Mouse (Mus musculus) urinary bladder, postnatal 36 days (tissue): ENCODE data around the gene Adamts7.

ENCODE experiments used
- DNase-seq, 2 experiments: peaks; one replicate each; pipeline ENCODE4 v3.0.0; 2022; ENCODE audit warnings: low spot score in 2 of 2, mixed read lengths in 1 of 2

The Adamts7 gene

GRCm38 (mm10) chr9:90233906-90234419 lies 71.1 kb downstream of the Adamts7 start:
- DNase-seq = no peak

- DNase-seq = no peak
These were observed 71.9 kb downstream of the Adamts7 start for GRCm38 (mm10) chr9:90234786-90235185.

- DNase-seq = no peak
These were observed 72.5 kb downstream of the Adamts7 start for GRCm38 (mm10) chr9:90235258-90235882.

GRCm38 (mm10) chr9:90236817-90237216 lies 73.9 kb downstream of the Adamts7 start:
- no peak for DNase-seq

- DNase-seq = no peak
These were observed 74.6 kb downstream of the Adamts7 start for GRCm38 (mm10) chr9:90237232-90238062.

- DNase-seq = no peak
These were observed 77.7 kb downstream of the Adamts7 start for GRCm38 (mm10) chr9:90240560-90240959.

GRCm38 (mm10) chr9:90241041-90241440 lies 78.2 kb downstream of the Adamts7 start:
- no peak for DNase-seq

GRCm38 (mm10) chr9:90241618-90242017 lies 78.7 kb downstream of the Adamts7 start:
- DNase-seq = no peak

GRCm38 (mm10) chr9:90242291-90242690 lies 79.4 kb downstream of the Adamts7 start:
- DNase-seq = no peak

- DNase-seq = no peak
These were observed 80.0 kb downstream of the Adamts7 start for GRCm38 (mm10) chr9:90242855-90243254.

GRCm38 (mm10) chr9:90244301-90245151 lies 81.7 kb downstream of the Adamts7 start:
- no peak for DNase-seq

- no peak for DNase-seq
These were observed 82.3 kb downstream of the Adamts7 start for GRCm38 (mm10) chr9:90245206-90245605.

GRCm38 (mm10) chr9:90245781-90246180 lies 82.9 kb downstream of the Adamts7 start:
- no peak for DNase-seq

- no peak for DNase-seq
These were observed 84.4 kb downstream of the Adamts7 start for GRCm38 (mm10) chr9:90247316-90247715.

GRCm38 (mm10) chr9:90248326-90248725 lies 85.5 kb downstream of the Adamts7 start:
- DNase-seq = no peak

- DNase-seq = no peak
These were observed 86.2 kb downstream of the Adamts7 start for GRCm38 (mm10) chr9:90249036-90249435.

- DNase-seq = no peak
These were observed 87.4 kb downstream of the Adamts7 start for GRCm38 (mm10) chr9:90250141-90250775.

GRCm38 (mm10) chr9:90250964-90251750 lies 88.3 kb downstream of the Adamts7 start:
- no peak for DNase-seq

- DNase-seq = no peak
These were observed 90.3 kb downstream of the Adamts7 start for GRCm38 (mm10) chr9:90253181-90253580.

GRCm38 (mm10) chr9:90255844-90256405 lies 93.1 kb downstream of the Adamts7 start:
- DNase-seq = no peak
